Mouse (Mus musculus): ENCODE measurements at regions not wholly inside any gene's neighbourhood (a gene's known extent, or its start where the extent isn't known, plus 50 kb on each side); places are given as distances from the start of the nearest gene placed in this dataset.

- no peak for TF ChIP-seq CTCF (IDR thresholded peaks at IDR 0.05; ENCODE audit: insufficient read depth, low read length)
- no peak for TF ChIP-seq POLR2A (IDR thresholded peaks at IDR 0.05; ENCODE audit: borderline replicate concordance, extremely low read depth, low read depth, low read length)
These were observed 411.5 kb upstream of the Kcnab2 start for GRCm38 (mm10) chr4:152889211-152889610.
